Mouse (Mus musculus): ENCODE results near the gene Rfx1. TPM values are rescaled to one million over a fixed set of nuclear protein-coding genes. Genes with fewer than 3 reads are reported as not detected.

Gene Rfx1
- total and polyA plus RNA-seq, 2 experiments from 2014 or later: 8.8 to 28.4 TPM

- no peak for DNase-seq (ENCODE audit: low spot score)
- TF ChIP-seq CTCF (IDR thresholded peaks at IDR 0.05): no peak
- Histone ChIP-seq H3K9ac (replicated peaks; ENCODE audit: low read length, poor library complexity, severe bottlenecking) (no peak overlapping the region), H3K27me3 (ENCODE audit: insufficient read depth, low read length) (no peaks in the 10 kb centered on the region), H3K4me2 (ENCODE audit: low read depth, low read length, poor library complexity, severe bottlenecking) (no peak overlapping the region), H3K4me3 (ENCODE audit: low read depth, low read length) (no peak overlapping the region), H3K4me1 (ENCODE audit: insufficient read depth, low read length) (peaks cover 13% of the 10 kb centered on the region; the same call in 1 of the 2 replicates), H3K9me3 (ENCODE audit: low read length) (no peaks in the 10 kb centered on the region), H3K36me3 (ENCODE audit: insufficient read depth, low read length) (peaks cover 37% of the 10 kb centered on the region), H3K27ac (ENCODE audit: low read depth, low read length) (no peak overlapping the region)
- no peak for ATAC-seq (ENCODE audit: low FRiP score)
- 92% methylated on average over 8 of the region's 8 CpGs for WGBS
Observed at GRCm38 (mm10) chr8:84144636-84145245, 78.1 kb downstream of the Rfx1 start.

MicroRNA genes within 50 kb of the gene (microRNA counts, 519-probe panel; counts per million panel counts)
- microRNA mmu-miR-709: 3,750 counts per million, percentile 79 among the panel's probes with 10 or more counts

Small RNA genes within 50 kb of the gene (microRNA-seq; reads per million reads assigned to microRNA genes)
- gene Mir709 (ENCODE audit: borderline number of aligned reads): not detected

Other genes starting within 250 kb of the Rfx1 start
- gene Adgrl1, start 166.7 kb upstream of the Rfx1 start, total RNA-seq (2014; rRNA removed): 394 and 593 TPM in 2 replicates
- 55.5 and 55.9 TPM in 2 replicates for gene Adgrl1, start 166.7 kb upstream of the Rfx1 start, polyA plus RNA-seq (2015; fragmentation: Nextera tagmentation; extraction: Ambion mirVana)
- gene Gm10644, start 111.6 kb upstream of the Rfx1 start, total RNA-seq (2014; rRNA removed): 0.47 and 0.60 TPM in 2 replicates
- 0.36 and 0.39 TPM in 2 replicates for gene Gm10644, start 111.6 kb upstream of the Rfx1 start, polyA plus RNA-seq (2015; fragmentation: Nextera tagmentation; extraction: Ambion mirVana)
- 3.9 and 20.4 TPM in 2 replicates for gene Asf1b, start 111.3 kb upstream of the Rfx1 start, total RNA-seq (2014; rRNA removed)
- 3.8 and 4.3 TPM in 2 replicates for gene Asf1b, start 111.3 kb upstream of the Rfx1 start, polyA plus RNA-seq (2015; fragmentation: Nextera tagmentation; extraction: Ambion mirVana)
- 190 and 218 TPM in 2 replicates for gene Prkaca, start 93.8 kb upstream of the Rfx1 start, total RNA-seq (2014; rRNA removed)
- gene Prkaca, start 93.8 kb upstream of the Rfx1 start, polyA plus RNA-seq (2015; fragmentation: Nextera tagmentation; extraction: Ambion mirVana): 253 and 259 TPM in 2 replicates
- 65.3 and 86.9 TPM in 2 replicates for gene Samd1, start 69.2 kb upstream of the Rfx1 start, total RNA-seq (2014; rRNA removed)
- 4.1 and 4.6 TPM in 2 replicates for gene Samd1, start 69.2 kb upstream of the Rfx1 start, polyA plus RNA-seq (2015; fragmentation: Nextera tagmentation; extraction: Ambion mirVana)
- gene 1700067K01Rik, start 65.3 kb upstream of the Rfx1 start, total RNA-seq (2014; rRNA removed): 1.2 TPM in 1 of 2 replicates, not detected in the other
- 0.58 and 0.69 TPM in 2 replicates for gene 1700067K01Rik, start 65.3 kb upstream of the Rfx1 start, polyA plus RNA-seq (2015; fragmentation: Nextera tagmentation; extraction: Ambion mirVana)
- gene 2210011C24Rik, start 54.7 kb upstream of the Rfx1 start, total RNA-seq (2014; rRNA removed): 0.66 TPM in 1 of 2 replicates, not detected in the other
- gene 2210011C24Rik, start 54.7 kb upstream of the Rfx1 start, polyA plus RNA-seq (2015; fragmentation: Nextera tagmentation; extraction: Ambion mirVana): 0.43 and 1.5 TPM in 2 replicates
- gene Palm3, start 45.4 kb upstream of the Rfx1 start, total RNA-seq (2014; rRNA removed): 5.1 and 8.0 TPM in 2 replicates
- 4.4 and 4.9 TPM in 2 replicates for gene Palm3, start 45.4 kb upstream of the Rfx1 start, polyA plus RNA-seq (2015; fragmentation: Nextera tagmentation; extraction: Ambion mirVana)
- gene Il27ra, start 24.2 kb upstream of the Rfx1 start, total RNA-seq (2014; rRNA removed): 0.71 and 1.1 TPM in 2 replicates
- 0.21 and 0.29 TPM in 2 replicates for gene Il27ra, start 24.2 kb upstream of the Rfx1 start, polyA plus RNA-seq (2015; fragmentation: Nextera tagmentation; extraction: Ambion mirVana)
- gene Rln3, start 21.8 kb upstream of the Rfx1 start, total RNA-seq (2014; rRNA removed): 2.3 and 2.7 TPM in 2 replicates
- 1.3 and 2.3 TPM in 2 replicates for gene Rln3, start 21.8 kb upstream of the Rfx1 start, polyA plus RNA-seq (2015; fragmentation: Nextera tagmentation; extraction: Ambion mirVana)
- gene Gm10643, start 1.7 kb upstream of the Rfx1 start, total RNA-seq (2014; rRNA removed): 2.2 and 3.0 TPM in 2 replicates
- 1.6 and 1.7 TPM in 2 replicates for gene Gm10643, start 1.7 kb upstream of the Rfx1 start, polyA plus RNA-seq (2015; fragmentation: Nextera tagmentation; extraction: Ambion mirVana)
- 62.3 and 67.6 TPM in 2 replicates for gene Dcaf15, start 37.9 kb downstream of the Rfx1 start, total RNA-seq (2014; rRNA removed)
- 21.7 and 23.3 TPM in 2 replicates for gene Dcaf15, start 37.9 kb downstream of the Rfx1 start, polyA plus RNA-seq (2015; fragmentation: Nextera tagmentation; extraction: Ambion mirVana)
- 0.05 and 0.19 TPM in 2 replicates for gene Podnl1, start 59.2 kb downstream of the Rfx1 start, total RNA-seq (2014; rRNA removed)
- gene Podnl1, start 59.2 kb downstream of the Rfx1 start, polyA plus RNA-seq (2015; fragmentation: Nextera tagmentation; extraction: Ambion mirVana): 0.38 and 0.56 TPM in 2 replicates
- gene Cc2d1a, start 81.1 kb downstream of the Rfx1 start, total RNA-seq (2014; rRNA removed): 86.1 and 101 TPM in 2 replicates
- 65.9 and 70.7 TPM in 2 replicates for gene Cc2d1a, start 81.1 kb downstream of the Rfx1 start, polyA plus RNA-seq (2015; fragmentation: Nextera tagmentation; extraction: Ambion mirVana)
- gene 4930432K21Rik, start 81.2 kb downstream of the Rfx1 start, total RNA-seq (2014; rRNA removed): 5.6 and 5.7 TPM in 2 replicates
- gene 4930432K21Rik, start 81.2 kb downstream of the Rfx1 start, polyA plus RNA-seq (2015; fragmentation: Nextera tagmentation; extraction: Ambion mirVana): 2.2 and 2.4 TPM in 2 replicates
- gene Nanos3, start 118.4 kb downstream of the Rfx1 start, total RNA-seq (2014; rRNA removed): 0.27 and 4.6 TPM in 2 replicates
- gene Nanos3, start 118.4 kb downstream of the Rfx1 start, polyA plus RNA-seq (2015; fragmentation: Nextera tagmentation; extraction: Ambion mirVana): 14.0 and 15.3 TPM in 2 replicates
- gene Zswim4, start 170.2 kb downstream of the Rfx1 start, total RNA-seq (2014; rRNA removed): 37.7 and 41.8 TPM in 2 replicates
- gene Zswim4, start 170.2 kb downstream of the Rfx1 start, polyA plus RNA-seq (2015; fragmentation: Nextera tagmentation; extraction: Ambion mirVana): 11.8 and 11.9 TPM in 2 replicates
- gene D8Ertd738e, start 182.9 kb downstream of the Rfx1 start, total RNA-seq (2014; rRNA removed): 110 and 143 TPM in 2 replicates
- gene D8Ertd738e, start 182.9 kb downstream of the Rfx1 start, polyA plus RNA-seq (2015; fragmentation: Nextera tagmentation; extraction: Ambion mirVana): 274 and 297 TPM in 2 replicates
- 28.8 and 31.7 TPM in 2 replicates for gene Mri1, start 190.5 kb downstream of the Rfx1 start, total RNA-seq (2014; rRNA removed)
- gene Mri1, start 190.5 kb downstream of the Rfx1 start, polyA plus RNA-seq (2015; fragmentation: Nextera tagmentation; extraction: Ambion mirVana): 39.4 and 40.5 TPM in 2 replicates
- 9.5 and 13.6 TPM in 2 replicates for gene Ccdc130, start 203.5 kb downstream of the Rfx1 start, total RNA-seq (2014; rRNA removed)
- gene Ccdc130, start 203.5 kb downstream of the Rfx1 start, polyA plus RNA-seq (2015; fragmentation: Nextera tagmentation; extraction: Ambion mirVana): 14.0 and 14.4 TPM in 2 replicates